Mouse (Mus musculus): ENCODE measurements around the gene Dnah12.
"Not testable (repeated sequence)": the region's sequence is repeated elsewhere in the genome, so short reads cannot be mapped to it uniquely, and the experiment has no call there.

GRCm38 (mm10) chr14:26719696-26720095 is 26.6 kb downstream of the Dnah12 start:
- not testable (repeated sequence) for TF ChIP-seq POLR2A (IDR thresholded peaks at IDR 0.05; ENCODE audit: insufficient read depth, low read length); CTCF (IDR thresholded peaks at IDR 0.05; ENCODE audit: low read depth, low read length); EP300 (IDR thresholded peaks at IDR 0.05; ENCODE audit: insufficient read depth, low read depth, low read length)

All from ES-Bruce4 (cell line).